Mouse (Mus musculus) kidney, postnatal 25 days (tissue): ENCODE measurements around the gene Gstp1.
"Not testable (repeated sequence)": the region's sequence is repeated elsewhere in the genome, so short reads cannot be mapped to it uniquely, and the experiment has no call there.

ENCODE experiments used
- DNase-seq, 2 experiments: peaks; one replicate each; pipeline ENCODE4 v3.0.0; 2021; ENCODE audit warnings: mixed read lengths in 2 of 2

Gene Gstp1

DNA sequence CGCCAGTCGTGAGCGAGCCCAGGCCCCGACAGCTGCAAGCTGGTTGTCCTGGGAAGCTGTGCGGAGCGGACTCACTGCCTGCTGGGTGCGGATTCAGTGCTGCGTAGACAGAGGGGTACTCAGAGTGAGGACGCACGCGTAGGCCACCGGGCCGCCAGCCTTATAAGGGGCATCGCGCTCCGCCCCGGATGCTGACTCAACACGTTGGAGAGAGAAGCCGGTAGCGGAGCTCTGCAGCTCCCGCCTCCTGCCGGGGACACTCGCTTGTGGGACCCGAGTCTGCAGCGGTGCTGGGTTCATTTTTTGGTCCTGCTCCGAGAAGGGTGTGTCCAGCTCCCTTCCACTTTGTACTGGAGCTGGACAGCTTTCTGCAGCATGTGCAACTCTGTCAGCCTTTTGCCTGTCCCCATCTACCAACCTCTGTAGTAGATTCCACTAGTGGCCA lies at the start of gene Gstp1:
Gene Gstp1 (minus strand): TSS at position 198 of the 445 bp plus-strand sequence.
- DNase-seq, result peak; percentile 91 to 94

DNA sequence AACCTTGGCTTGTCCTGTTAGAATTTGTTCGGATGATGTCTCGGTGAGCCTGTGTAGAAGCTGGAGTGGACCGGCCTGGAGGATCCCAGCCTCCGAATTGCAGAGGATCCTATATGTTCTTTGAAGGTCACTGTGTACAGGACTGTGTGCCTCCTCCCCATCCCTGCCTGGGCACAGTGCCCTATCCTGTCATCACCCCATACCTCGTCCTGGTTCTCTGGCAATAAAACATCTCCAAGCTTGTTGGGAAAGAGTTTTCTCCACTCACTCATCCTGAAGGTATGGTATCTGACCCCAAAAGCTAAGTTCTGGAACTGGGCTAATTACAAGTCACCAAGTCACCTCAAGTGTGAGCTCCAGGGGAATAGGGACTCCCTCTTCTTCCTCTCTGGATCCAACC lies 49.3 kb upstream of the Gstp1 start:
- no peak for DNase-seq

DNA sequence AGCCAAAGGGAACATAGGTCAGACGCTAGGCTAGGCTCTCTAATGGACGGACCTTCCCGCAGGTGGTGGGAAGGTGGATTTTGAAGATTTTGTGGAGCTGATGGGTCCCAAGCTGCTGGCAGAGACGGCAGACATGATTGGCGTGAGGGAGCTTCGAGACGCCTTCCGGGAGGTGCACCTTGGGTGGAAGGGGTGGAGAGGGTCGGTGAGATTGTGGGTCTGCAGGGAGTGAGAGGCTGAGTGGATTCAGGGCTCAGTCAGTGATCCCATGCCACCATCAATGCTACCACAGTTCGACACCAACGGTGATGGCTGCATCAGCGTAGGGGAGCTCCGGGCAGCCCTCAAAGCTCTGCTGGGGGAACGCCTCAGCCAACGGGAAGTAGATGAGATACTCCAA lies 48.4 kb upstream of the Gstp1 start:
- DNase-seq, result peak in 1 of 2 experiments; percentile 32

DNA sequence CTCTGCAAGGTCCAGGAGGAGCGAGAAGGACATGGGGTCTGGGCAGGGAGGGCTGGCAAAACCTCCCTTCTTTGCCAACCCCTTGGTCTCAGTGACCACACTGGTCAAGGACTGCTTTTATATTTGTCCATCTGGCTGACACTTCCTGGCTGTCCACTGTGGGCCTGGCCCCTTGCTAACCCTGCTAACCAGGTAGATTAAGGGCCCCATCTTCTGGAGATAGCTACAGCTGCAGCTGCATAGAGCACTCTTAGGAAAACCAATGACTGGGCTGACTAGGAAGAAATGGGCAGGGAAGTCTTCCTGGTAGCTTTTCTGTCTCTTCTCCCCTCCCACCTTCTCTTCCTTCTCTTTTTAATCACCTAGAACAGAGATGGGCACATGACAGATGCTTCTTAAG lies 47.2 kb upstream of the Gstp1 start:
- peak; percentile 47 to 65 for DNase-seq

DNA sequence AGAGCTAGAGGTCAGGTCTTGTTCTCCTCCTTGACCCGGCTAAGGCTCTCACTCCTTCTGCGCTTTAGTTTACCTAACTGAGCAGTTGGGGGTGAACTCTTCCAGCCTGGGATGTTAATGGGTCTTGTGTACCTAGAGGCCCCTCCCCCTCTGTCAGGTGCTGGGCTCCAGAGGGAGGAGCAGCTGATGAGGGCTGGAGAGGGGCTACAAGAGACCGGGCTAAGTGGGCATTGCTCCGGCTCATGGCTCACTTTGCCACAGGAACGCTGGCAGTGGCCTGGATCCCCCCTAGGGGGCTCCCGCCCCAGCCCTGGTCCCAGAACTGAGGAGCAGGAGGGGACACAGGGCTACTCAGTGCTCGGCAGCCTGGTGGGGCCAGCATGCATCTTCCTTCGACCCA lies 46.0 kb upstream of the Gstp1 start:
- no peak for DNase-seq

DNA sequence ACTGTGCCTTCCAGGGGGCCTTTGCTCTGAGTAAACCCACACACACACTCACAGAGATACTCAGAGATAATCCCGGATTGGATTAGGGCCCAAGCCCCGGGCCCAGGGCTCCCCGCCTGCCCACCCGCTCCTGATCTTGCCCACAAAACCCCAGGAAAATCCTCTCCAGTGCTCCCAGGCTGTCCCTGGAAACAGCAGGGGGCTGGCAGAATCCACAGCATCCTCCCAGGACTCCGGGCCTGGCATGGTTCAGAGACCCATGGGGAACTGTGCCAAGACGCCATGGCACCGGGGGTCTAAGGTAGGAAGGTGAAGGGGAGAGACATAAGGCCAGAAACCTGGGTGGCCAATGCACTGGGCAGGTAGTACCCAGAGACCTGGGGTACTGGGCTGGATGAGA lies 45.5 kb upstream of the Gstp1 start:
- DNase-seq, result no peak

DNA sequence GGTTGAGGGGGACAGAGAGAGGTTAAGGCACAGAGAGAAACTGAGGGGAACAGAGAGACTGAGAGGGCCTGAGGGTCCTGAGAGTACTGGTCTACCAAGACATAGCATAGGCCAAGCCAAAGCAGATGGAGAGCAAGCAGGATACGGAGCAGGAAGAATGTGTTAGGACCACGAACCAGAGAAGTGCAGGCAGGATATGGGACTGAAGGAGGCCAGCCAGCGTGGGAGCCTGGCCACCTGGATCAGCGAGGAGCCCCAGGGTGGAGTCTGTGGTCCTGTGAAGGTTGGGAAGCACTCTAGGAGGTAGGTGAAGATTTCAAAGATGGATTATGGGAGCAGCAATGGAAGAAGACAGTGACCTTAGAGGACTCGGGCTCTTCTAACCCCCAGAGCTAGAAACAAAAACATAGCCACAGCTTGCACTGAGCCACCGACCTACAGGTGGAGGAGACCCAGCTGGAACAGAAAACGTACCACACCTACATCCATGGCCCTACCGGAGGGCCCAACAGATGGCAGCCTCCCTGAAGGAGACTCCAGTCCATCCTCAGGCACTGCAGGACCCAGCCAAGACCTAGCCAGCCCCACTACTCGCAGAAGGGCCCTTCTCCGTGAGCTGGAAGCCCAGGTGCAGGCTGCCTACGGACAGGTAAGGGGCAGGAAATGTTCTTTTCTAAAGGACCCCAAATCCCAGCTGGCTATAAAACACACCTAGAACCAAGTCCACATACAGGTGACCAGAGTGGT lies 44.6 kb upstream of the Gstp1 start:
- DNase-seq, result no peak

DNA sequence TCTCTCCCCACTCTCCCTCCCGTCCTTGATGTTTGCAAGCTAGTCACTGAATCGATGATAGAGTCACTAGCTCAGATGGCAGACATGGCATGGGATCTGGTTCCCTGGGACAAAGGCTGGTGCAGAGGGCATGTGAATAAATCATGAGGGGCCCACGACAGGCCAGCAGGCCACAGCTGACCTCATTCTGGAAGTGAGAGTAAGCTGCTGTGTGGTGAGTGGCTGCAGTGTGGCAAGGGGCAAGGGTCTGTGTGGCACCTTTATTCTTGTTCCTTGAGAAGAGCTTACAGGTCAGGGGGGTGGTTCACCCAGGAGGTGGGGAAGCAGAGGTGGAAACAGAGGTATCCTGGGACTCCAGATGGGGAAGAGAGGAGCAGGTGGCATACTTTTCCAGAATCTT lies 43.6 kb upstream of the Gstp1 start, which contains the start of gene Cabp2:
Gene Cabp2 (plus strand): TSS at position 185 of the 400 bp plus-strand sequence.
- DNase-seq, result no peak

DNA sequence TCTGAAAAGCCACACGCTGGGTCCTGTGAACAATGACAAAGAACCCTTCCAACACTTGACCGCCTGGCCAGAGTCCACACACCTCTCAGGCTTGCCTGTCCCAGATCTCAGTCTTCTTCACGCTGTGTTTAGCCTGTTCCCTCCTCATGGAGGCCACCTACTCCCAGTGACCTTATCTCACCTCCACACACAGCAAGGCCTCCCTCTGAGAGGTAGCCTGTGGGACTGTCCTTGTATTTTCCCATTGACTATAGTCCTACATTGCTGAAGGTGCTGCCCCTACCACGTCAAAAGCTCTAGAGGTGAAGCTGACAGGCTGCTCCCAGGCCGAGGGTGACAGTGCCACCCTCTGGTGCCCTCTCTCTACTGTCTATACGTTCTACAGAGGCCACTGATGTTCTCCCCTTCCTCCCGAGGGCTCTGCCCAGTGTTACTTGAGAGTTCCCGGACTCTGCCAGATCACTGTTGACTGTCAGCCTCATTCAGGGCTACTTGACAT lies 42.8 kb upstream of the Gstp1 start:
- peak in 1 of 2 experiments; percentile 28 for DNase-seq

DNA sequence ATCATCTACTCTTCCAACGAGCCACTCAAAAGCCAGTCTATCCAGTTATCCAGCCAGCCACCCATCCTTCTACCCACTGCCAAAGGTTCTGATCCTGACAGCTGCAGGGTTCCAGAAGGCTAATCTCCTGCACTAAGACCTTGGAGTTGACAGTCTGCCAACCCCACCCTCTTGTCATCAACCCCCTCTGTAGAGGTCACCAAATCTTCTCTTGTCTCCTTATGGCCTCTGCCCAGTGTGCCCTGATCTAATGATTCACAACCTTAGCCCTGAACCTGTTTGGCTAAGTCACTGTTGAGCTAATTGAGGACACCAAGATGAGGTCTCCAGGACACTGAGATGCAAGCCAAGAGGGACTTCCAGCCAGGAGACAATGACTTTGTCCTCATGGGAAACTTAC lies 41.8 kb upstream of the Gstp1 start:
- no peak for DNase-seq

DNA sequence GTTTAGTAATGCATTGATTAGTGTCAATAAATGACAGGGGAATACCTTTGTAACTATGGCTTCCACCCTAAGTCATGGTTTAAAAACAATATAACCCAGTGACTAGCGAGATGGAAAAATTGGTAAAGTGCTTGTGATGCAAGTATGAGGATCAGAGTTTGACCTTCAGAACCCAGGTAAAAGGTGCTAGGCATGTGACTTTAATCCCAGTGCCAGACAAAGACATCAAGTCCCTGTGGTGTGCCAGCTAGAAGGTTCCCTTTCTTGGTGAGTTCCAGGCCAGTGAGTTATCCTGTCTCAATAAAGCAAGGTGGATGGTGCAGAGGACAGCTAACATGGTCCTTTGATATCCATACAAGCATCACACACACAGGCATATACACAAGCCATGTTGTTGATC lies 37.7 kb upstream of the Gstp1 start:
- peak in 1 of 2 experiments; percentile 48 for DNase-seq

DNA sequence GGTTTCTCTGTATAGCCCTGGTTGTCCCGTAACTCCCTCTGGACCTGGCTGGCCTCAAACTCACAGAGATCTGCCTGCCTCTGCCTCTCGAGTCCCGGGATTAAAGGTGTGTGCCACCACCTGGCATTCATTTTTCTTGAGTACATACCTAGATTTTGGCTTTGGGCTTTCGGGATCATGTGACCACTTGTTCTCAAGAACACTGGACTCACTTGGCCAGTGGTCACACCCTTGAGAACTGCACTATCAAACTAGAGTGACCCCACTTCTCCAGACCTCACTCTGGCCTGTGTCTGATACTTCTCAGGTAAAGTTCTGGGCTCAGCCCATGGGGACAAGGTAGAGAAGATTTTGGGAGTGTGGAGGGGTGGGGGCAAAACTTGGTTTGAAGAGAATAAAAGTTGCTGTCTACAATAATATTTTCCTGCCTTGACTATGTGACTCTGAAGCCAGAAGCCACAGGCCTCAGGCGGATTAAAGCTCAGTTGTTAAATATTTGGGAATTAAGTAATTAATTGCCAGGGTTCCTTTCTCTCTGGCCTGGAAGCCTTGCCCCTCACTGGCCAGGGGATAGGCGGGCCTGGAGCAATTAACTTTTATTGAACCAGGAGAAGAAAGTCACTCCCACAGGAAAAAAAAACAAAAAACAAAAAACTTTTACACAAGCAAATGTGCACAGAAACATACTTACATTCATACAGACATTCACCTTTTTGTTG lies 35.1 kb upstream of the Gstp1 start:
- peak in 1 of 2 experiments; percentile 18 for DNase-seq

DNA sequence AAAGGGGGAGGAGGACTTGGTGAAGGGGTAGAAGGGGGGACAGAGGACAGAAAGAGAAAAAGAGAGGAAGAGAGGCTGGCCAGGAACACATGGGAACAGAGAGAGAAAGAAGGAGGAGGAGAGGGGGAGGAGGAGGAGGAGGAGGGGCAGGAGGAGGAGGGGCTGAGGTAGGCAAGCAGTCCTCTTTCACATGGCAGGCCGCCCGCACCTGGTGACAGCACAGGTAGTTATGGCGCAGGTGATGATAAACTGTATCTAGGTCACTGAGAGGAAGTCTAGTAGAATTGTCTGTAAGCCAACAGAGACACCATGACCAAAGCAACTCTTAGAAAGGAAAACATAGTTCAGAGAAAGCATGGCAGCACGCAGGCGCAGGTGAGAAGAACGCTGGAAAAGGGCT lies 33.6 kb upstream of the Gstp1 start:
- DNase-seq, result no peak

DNA sequence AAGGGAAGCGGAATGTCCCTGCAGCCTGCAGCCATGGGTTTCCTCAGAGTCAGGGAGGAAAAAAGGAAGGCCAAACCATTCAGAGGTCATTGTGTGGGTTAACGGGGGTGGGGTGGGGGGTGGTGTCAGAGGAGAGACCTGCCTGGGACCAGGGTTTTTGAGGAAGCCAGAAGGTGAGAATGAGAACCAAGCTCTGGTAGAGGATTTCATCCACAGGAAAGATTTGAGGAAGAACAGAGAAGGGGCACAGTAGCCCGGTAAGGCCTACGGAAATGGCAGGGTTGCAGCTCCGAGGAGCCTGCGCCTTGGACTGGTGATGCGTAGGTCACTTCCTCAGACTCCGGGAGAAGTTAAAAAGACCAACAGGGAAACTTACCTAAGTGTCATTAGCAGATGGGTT lies 33.0 kb upstream of the Gstp1 start:
- DNase-seq, result no peak

DNA sequence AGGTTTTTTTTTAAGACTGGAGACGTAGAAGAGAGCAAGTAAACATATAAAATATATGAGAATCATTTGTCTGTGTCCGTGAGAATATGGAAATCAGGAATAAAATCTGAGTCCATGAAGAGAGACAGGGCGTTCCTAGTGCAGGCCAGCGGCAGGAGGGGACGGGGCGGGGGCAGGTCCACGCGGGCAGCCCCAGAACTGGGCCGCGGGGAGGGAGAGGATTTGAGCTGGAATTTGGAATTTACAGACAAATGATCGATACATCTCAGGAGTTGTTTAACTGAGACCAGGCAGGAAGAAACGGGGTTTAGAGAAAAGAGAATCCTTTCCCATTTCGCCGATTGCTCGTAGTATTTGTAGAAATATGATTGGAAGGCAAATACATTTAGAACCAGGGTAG lies 32.5 kb upstream of the Gstp1 start:
- DNase-seq, result no peak

DNA sequence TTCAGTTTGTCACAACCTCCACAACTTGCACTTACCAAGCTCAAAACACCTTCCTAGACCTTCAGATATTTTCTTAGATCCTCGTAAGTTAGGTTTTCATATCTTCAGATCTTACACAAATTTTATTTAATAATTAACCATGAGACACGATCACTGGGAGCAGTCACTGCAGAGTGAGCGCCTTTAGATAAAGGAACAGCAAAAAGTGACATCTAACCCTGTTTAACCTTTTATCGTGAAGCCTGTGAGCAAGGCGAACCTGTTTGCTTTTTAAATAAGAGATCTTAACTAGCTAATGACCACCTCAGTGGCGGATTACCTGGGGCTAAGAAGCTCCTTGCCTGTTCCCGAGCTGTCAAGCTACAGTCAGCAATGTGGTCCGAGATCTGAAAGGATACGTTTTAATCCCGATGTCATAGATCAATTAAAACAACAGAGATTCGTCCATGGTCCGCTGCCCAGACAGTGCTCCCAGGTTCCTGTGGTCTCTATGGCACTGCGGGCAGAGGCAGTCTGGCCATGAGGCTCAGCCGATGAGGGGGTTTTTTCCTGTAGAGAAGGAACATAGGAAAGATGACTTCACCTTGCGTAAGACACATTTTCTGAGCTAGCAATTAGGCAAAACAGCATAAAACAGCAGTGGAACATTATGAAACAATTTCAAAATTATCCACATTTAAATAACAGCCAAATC lies 31.1 kb upstream of the Gstp1 start:
- DNase-seq, result no peak

DNA sequence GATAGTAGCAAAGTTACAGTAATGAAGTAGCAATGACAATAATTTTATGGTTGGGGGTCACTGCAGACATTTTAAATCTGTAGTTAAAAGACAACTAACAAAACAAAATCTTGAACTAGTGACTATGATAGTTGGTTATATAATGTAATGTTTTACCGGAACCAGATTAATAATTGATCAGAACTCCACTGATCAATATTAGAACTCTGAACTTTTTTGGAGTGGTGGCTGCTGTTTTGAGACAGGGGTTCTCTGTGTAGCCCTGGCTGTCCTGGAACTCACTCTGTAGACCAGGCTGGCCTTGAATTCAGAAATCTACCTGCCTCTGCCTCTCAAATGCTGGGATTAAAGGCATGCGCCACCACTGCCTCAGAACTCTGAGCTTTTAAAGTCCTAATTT lies 30.5 kb upstream of the Gstp1 start:
- not testable (repeated sequence) for DNase-seq

DNA sequence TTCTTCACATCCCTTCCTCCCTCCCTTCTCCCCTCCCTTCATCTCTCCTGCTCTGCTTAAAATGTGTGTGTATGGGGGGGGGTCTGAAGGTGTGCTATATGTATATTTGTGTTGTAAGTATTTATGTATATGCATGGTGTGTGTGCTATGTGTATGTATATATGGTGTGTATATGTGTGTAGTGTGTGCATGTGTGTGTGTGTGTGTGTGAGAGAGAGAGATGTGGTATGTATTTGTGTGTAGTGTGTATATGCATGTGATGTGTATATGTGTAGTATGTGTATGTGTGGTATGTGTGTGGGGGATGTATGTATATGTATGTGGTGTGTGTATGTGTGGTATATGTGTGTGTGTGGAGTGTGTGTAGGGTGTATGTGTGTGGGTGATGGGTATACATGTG lies 29.1 kb upstream of the Gstp1 start:
- no peak for DNase-seq

DNA sequence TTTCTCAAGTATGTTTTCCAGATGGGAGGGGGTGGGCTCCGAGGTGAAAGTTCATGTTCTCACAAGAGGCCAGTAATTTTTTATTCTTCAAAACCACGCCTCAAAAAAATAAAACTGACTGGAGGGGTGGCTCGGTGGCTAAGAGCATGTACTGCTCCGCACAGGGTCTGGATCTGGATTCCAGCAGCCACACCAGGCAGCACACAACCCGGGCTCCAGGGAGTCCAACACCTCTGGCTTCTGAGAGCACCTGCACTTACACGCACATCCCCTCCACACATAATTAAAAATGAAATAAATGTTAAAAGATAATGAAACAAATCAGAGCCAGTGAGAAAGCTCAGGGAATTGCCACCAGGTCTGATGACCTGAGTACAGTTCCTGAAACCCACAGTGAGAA lies 28.5 kb upstream of the Gstp1 start:
- no peak for DNase-seq

DNA sequence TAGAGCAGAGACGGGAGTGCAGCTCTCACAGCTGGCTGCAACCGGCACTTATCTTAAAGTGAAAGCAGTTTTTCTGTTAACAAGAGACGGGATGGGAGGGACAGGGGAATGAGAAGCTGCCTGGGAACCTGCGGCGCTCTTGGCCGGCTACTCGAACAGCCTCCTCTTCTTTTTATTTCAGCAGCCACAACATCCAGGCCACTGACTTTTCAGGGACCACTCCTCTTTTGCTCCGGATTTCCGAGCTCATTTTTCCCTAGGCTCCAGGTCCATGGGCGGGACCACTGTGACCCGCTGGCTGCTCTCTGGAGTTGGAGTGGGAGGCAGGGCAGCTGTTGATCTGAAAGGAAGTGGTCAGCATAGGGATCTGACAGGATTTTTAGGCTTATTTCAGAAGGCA lies 26.7 kb upstream of the Gstp1 start:
- DNase-seq, result not testable (repeated sequence)

DNA sequence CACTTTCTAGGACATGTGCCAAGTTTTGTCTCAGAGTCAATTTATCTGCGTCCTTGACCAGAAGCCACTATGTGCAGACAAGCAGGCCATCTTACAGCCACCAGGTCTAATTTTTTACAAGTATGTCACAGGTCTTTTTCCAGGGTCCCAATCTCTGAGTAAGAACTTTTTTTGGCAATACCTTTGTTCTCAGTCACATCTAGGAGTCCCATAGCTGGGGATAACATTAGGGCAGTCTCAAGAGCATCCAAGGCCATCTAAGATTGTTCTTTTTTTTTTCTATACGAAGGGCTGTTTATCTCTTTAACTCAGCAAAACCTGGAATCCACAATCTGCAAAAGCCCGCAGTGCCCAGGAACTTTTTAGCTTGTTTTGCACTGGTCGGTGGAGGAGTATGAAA lies 25.6 kb upstream of the Gstp1 start:
- not testable (repeated sequence) for DNase-seq

DNA sequence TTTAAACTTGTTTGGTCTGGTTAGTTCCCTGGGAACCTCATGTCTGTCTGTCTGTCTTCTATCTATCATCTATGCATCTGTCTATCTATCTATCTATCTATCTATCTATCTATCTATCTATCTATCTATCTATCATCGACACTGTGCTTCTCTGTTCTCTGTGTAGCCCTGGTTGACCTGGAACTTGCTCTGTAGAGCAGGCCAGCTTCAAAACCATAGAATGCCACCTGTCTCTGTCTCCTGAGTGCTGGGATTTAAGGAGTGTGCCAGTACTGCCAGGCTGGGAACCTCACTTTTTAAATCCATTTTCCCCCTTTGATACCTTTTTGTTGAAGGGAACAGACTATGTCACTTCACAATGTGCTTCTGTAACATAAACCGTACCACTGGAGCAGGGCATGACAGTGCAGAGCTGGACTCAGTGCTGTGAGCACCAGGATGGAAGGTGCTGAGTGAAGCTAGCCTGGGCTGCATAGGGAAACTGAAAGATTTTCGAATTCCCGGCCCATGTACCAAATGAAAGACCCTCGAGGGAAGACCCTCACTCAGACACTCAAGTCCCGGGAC lies 23.2 kb upstream of the Gstp1 start:
- DNase-seq, result no peak
